Mouse (Mus musculus) midbrain, postnatal 0 days (tissue): Measurements from ENCODE around the gene Mob3c. TPM values are rescaled to one million over a fixed set of nuclear protein-coding genes. Genes with fewer than 3 reads are reported as not detected.

Experiments
- ATAC-seq: fragments of 200-750 bp; cut with Nextera tagmentation; 2 replicates; pipeline ENCODE4 v1.8.0; 2017; ENCODE audit warnings: moderate number of reproducible peaks, mild to moderate bottlenecking, moderate TSS enrichment, moderate library complexity; ENCODE audit not compliant: low FRiP score
- DNase-seq: peaks from one replicate; pipeline ENCODE4 v3.0.0-alpha.2; 2015; ENCODE audit warnings: low spot score
- H3K27ac ChIP-seq: fragments of 300-500 bp; sonication (generic); 2 replicates; pipeline ENCODE4 v1.5.1; 2014; ENCODE audit warnings: low read depth, mild to moderate bottlenecking, low read length, mixed read lengths
- H3K27me3 ChIP-seq: fragments of 300-500 bp; sonication (generic); 2 replicates; pipeline ENCODE4 v1.6.1; 2014; ENCODE audit warnings: low read length, control low read depth, mixed read lengths; ENCODE audit not compliant: insufficient read depth
- H3K36me3 ChIP-seq: fragments of 300-500 bp; sonication (generic); 2 replicates; pipeline ENCODE4 v1.6.1; 2014; ENCODE audit warnings: low read length, control low read depth, mixed read lengths; ENCODE audit not compliant: insufficient read depth
- H3K4me1 ChIP-seq: fragments of 300-500 bp; sonication (generic); 2 replicates; pipeline ENCODE4 v1.6.1; 2014; ENCODE audit warnings: mild to moderate bottlenecking, control low read depth, antibody characterized with exemption, low read length, mixed read lengths; ENCODE audit not compliant: insufficient read depth
- H3K4me2 ChIP-seq: fragments of 300-500 bp; sonication (generic); 2 replicates; pipeline ENCODE4 v1.6.1; 2014; ENCODE audit warnings: low read depth, mild to moderate bottlenecking, low read length, mixed read lengths; ENCODE audit not compliant: poor library complexity, severe bottlenecking
- H3K4me3 ChIP-seq: fragments of 300-500 bp; sonication (generic); 2 replicates; pipeline ENCODE4 v1.5.1; 2014; ENCODE audit warnings: low read depth, mild to moderate bottlenecking, low read length, moderate library complexity
- H3K9ac ChIP-seq: fragments of 300-500 bp; sonication (generic); replicated peaks from 2 replicates; pipeline ENCODE4 v1.6.1; 2014; ENCODE audit warnings: mild to moderate bottlenecking, low read length, moderate library complexity, mixed read lengths; ENCODE audit not compliant: poor library complexity, severe bottlenecking
- H3K9me3 ChIP-seq: fragments of 300-500 bp; sonication (generic); 2 replicates; pipeline ENCODE4 v1.6.1; 2016; ENCODE audit warnings: low read length, control low read depth
- CTCF ChIP-seq: IDR thresholded peaks from 2 replicates; pipeline ENCODE4 v1.5.1; 2016; ENCODE audit warnings: antibody characterized with exemption, mild to moderate bottlenecking
- WGBS: fragments of 180-500 bp; shearing (Covaris S2); extraction: QIAGEN DNeasy Blood & Tissue Kit; methylation state at CpG from one replicate; pipeline ENCODE4 v1.1.7; 2014; 5-methylcytosine and 5-hydroxymethylcytosine counted together
- polyA plus RNA-seq: library from polyadenylated mRNA; unstranded; fragments of >200 nt; fragmentation: Nextera tagmentation; extraction: Ambion mirVana; gene quantifications from 2 replicates; pipeline ENCODE4 v1.2.1, GENCODE M21; 2015
- total RNA-seq: library from RNA; depleted of rRNA; stranded (reverse); fragments of >200 nt; gene quantifications from 2 replicates; pipeline ENCODE4 v1.2.3, GENCODE M21; 2014

Gene Mob3c
- total and polyA plus RNA-seq, 2 experiments from 2014 or later = 3.1 to 12.1 TPM

DNA sequence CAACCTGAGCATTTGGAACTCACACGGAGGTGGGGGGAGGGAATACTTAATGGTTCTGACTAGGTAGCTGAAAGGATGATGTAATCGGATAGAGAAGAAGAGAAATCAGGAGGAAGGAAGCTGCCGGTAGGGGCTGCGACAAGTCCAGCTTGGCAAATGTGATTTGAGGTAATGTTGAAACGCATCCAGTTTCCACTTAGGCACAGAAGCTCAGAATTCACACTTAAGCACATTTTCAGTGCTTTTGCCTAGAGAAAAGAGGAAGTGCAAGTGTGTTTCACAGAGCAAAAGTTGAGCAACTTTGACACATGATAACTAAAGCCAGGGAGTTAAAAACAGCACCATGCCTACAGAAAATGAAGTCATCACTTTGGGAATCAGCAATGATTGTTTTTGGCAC, 19.5 kb downstream of the Mob3c start:
- Histone ChIP-seq H3K4me2 (no peak overlapping the region), H3K4me1 (no peaks in the 10 kb centered on the region), H3K9ac (no peak overlapping the region), H3K36me3 (peaks cover 5% of the 10 kb centered on the region; the same call in 1 of the 2 replicates), H3K9me3 (no peaks in the 10 kb centered on the region), H3K4me3 (no peak overlapping the region), H3K27ac (no peak overlapping the region), H3K27me3 (no peaks in the 10 kb centered on the region)
- 43% methylated on average over 5 of the region's 5 CpGs for WGBS
- DNase-seq (no peak), ATAC-seq (no peak)
- no peak; the same call in 1 of the 2 replicates for TF ChIP-seq CTCF

DNA sequence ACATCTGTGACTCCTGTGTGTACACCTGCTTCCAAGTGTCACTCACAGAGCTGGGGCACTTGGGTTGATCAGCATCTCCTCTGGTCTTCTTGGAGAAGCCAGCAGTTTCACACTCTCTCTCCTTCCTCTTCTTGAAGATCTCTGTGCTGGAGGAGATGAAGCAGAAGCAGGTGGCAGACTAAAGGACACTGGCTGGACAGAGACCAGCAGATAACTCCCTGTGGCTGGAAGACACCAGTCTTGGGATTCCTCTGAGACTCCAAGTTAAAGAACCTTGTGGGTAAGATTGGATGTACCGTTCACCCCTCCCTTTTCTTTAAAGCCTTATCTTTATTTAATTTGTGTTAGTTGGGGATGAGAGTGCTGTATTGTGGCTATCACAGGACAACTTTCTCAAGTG, 20.2 kb downstream of the Mob3c start:
- DNase-seq (no peak), ATAC-seq (no peak)
- WGBS = 100% methylated on average over 1 of the region's 1 CpGs
- Histone ChIP-seq H3K36me3 (peaks cover 5% of the 10 kb centered on the region; the same call in 1 of the 2 replicates), H3K9ac (no peak overlapping the region), H3K27me3 (no peaks in the 10 kb centered on the region), H3K4me3 (no peak overlapping the region), H3K27ac (no peak overlapping the region), H3K9me3 (no peaks in the 10 kb centered on the region), H3K4me1 (no peaks in the 10 kb centered on the region), H3K4me2 (no peak overlapping the region)
- no peak for TF ChIP-seq CTCF

DNA sequence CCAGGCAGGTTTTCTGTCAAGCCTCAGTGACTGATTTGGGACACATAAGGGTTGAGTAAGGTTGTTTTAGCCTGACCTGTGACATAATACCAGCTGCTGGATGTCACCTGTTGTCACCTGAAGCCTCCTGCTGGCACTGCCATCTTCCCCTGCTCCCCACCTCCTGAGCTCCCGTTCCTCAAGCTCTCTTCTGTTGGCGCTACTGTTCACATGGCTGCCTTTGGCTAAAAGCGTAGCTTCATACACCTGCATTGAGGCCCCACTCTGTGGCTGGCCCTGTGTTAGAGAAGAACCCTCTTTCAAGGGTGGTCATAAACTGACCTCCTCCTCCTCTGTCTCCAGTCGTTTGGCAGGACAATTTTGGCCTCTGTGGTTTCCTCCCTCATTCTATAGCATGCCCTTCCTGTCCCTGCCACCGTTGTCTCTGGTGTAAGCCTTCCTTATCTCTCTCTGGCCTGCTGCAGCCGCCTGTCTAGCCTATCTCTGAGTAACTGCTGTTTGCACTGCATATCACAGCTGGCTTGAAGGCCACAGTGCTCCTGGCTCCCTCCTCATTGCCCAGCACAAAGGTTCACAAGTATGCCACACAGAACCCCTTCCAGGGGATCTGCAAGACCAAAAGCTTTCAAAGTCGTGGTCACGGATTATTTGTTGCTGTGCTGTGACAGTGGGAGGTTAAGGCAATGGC, 21.2 kb downstream of the Mob3c start:
- DNase-seq (no peak), ATAC-seq (no peak)
- H3K27me3 ChIP-seq = no peaks in the 10 kb centered on the region
- no peak overlapping the region for H3K4me2 ChIP-seq
- H3K9ac ChIP-seq = no peak overlapping the region
- H3K9me3 ChIP-seq = no peaks in the 10 kb centered on the region
- no peak for TF ChIP-seq CTCF
- no peaks in the 10 kb centered on the region for H3K4me1 ChIP-seq
- no peak overlapping the region for H3K4me3 ChIP-seq
- peaks cover 5% of the 10 kb centered on the region; the same call in 1 of the 2 replicates for H3K36me3 ChIP-seq
- WGBS = 68% methylated on average over 8 of the region's 8 CpGs
- no peak overlapping the region for H3K27ac ChIP-seq

DNA sequence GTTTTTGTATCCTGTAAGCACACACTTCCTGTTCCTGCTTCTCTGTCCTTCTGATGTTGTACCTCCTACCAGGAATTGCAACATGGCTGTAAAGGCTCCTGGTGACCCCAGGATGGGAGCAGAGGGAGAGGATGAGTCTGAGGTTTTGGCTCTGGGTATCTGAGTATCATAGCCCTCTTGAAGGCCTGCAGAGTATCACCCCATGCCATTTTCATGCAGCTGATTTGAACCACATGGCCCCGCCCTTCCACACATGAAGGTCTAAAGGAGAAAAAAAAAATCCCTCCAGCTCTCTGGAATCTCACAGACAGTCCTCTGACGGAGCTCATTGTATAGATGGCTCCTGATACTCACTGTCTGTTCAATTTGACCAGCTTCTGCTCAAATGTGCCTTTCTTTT, 22.2 kb downstream of the Mob3c start:
- Histone ChIP-seq H3K36me3 (peaks cover 5% of the 10 kb centered on the region; the same call in 1 of the 2 replicates), H3K27me3 (no peaks in the 10 kb centered on the region), H3K4me3 (no peak overlapping the region), H3K4me1 (no peaks in the 10 kb centered on the region), H3K9ac (no peak overlapping the region), H3K9me3 (no peaks in the 10 kb centered on the region), H3K27ac (no peak overlapping the region), H3K4me2 (no peak overlapping the region)
- 77% methylated on average over 2 of the region's 2 CpGs for WGBS
- TF ChIP-seq CTCF = no peak
- no peak for DNase-seq
- no peak for ATAC-seq

DNA sequence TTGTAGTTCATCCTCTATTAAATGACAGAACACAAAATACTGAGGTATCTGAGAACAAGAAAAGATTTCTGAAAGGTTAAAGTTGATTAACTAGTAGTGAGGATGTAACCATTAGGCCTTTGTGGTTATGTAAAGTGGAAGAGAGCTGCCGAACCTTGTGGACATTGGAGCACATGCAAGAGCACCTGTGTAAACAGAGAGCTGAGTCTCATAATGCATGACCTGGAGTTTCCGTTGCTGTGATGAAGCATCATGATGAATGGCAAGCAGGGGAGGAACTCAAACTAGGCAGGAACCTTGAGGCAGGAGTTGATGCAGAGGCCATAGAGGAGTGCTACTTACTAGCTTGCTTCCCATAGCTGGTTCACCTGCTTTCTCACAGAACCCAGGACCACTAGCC, 22.7 kb downstream of the Mob3c start:
- no peak for TF ChIP-seq CTCF
- no peaks in the 10 kb centered on the region for H3K27me3 ChIP-seq
- H3K4me3 ChIP-seq = no peak overlapping the region
- H3K9ac ChIP-seq = no peak overlapping the region
- H3K36me3 ChIP-seq = peaks cover 5% of the 10 kb centered on the region; the same call in 1 of the 2 replicates
- DNase-seq = no peak
- H3K4me2 ChIP-seq = no peak overlapping the region
- 73% methylated on average over 2 of the region's 2 CpGs for WGBS
- peaks cover 1% of the 10 kb centered on the region; the same call in 1 of the 2 replicates for H3K4me1 ChIP-seq
- ATAC-seq = no peak
- H3K27ac ChIP-seq = no peak overlapping the region
- no peaks in the 10 kb centered on the region for H3K9me3 ChIP-seq

DNA sequence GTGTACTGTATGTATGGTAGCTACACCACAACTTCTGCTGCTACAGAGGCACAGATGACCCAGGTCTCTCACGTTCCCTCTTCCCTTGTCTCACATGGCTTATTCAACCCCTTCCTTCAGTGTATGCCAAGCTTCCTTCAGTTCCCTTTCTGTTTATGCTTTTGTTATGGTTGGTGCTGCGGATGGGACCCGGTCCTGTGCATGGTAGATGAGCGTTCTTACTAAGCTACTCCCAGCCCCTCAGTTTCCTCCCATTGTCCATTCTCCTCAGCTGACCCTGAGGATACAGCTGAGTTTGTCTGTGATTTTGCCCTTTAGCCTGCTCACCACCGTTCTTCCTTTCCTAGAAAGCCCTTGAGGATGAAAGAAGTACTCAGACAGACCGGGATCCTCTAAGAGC, 23.7 kb downstream of the Mob3c start:
- no peak for DNase-seq
- H3K4me3 ChIP-seq = no peak overlapping the region
- no peak for TF ChIP-seq CTCF
- no peak overlapping the region for H3K9ac ChIP-seq
- peaks cover 5% of the 10 kb centered on the region; the same call in 1 of the 2 replicates for H3K4me1 ChIP-seq
- peaks cover 5% of the 10 kb centered on the region; the same call in 1 of the 2 replicates for H3K36me3 ChIP-seq
- no peak overlapping the region for H3K27ac ChIP-seq
- no peaks in the 10 kb centered on the region for H3K27me3 ChIP-seq
- 83% methylated on average over 6 of the region's 6 CpGs for WGBS
- no peak for ATAC-seq
- no peaks in the 10 kb centered on the region for H3K9me3 ChIP-seq
- no peak overlapping the region for H3K4me2 ChIP-seq
